Mouse (Mus musculus) megakaryocyte, embryonic 14.5 days (primary cell): ENCODE results near the gene Src. TPM values are rescaled to one million over a fixed set of nuclear protein-coding genes. Genes with fewer than 3 reads are reported as not detected.

ENCODE experiments used
- H3K27me3 ChIP-seq: replicated peaks from 2 replicates; pipeline ENCODE3; 2012; ENCODE audit warnings: inconsistent platforms
- H3K36me3 ChIP-seq: replicated peaks from 2 replicates; pipeline ENCODE3; 2012; ENCODE audit warnings: low read length, inconsistent platforms, mixed read lengths
- H3K4me1 ChIP-seq: 2 replicates; pipeline ENCODE4 v1.6.1; 2012; ENCODE audit warnings: inconsistent platforms
- H3K4me3 ChIP-seq: replicated peaks from 2 replicates; pipeline ENCODE3; 2012; ENCODE audit warnings: moderate library complexity, mild to moderate bottlenecking, inconsistent platforms
- H3K9me3 ChIP-seq: 2 replicates; pipeline ENCODE4 v1.6.1; 2012; ENCODE audit warnings: inconsistent platforms
- FLI1 ChIP-seq: IDR thresholded peaks from 2 replicates; pipeline ENCODE4 v1.6.1; 2012; ENCODE audit warnings: low read length, inconsistent platforms, mixed read lengths
- GATA1 ChIP-seq: IDR thresholded peaks from 3 replicates; pipeline ENCODE4 v1.6.1; 2012; ENCODE audit warnings: mixed read lengths, low read length, inconsistent platforms, borderline replicate concordance
- polyA plus RNA-seq: library from polyadenylated mRNA; stranded (reverse); fragments of >175 nt; gene quantifications from 2 replicates; pipeline ENCODE4 v1.2.3, GENCODE M21; 2012; ENCODE audit warnings: low replicate concordance; ENCODE audit not compliant: insufficient read depth

Src gene
- polyA plus RNA-seq, 1 experiment = 186 TPM

- Histone ChIP-seq H3K27me3 (no peaks in the 10 kb centered on the region), H3K36me3 (peaks cover 94% of the 10 kb centered on the region), H3K4me1 (peaks cover 43% of the 10 kb centered on the region), H3K4me3 (no peak overlapping the region), H3K9me3 (peaks cover 8% of the 10 kb centered on the region)
- TF ChIP-seq FLI1 = no peak
- TF ChIP-seq GATA1 = no peak
Observed at GRCm38 (mm10) chr2:157393549-157393948, 24.7 kb upstream of the Src start.

- H3K4me3 ChIP-seq = no peak overlapping the region
- H3K36me3 ChIP-seq = peaks cover 86% of the 10 kb centered on the region
- H3K4me1 ChIP-seq = peaks cover 45% of the 10 kb centered on the region
- peaks cover 8% of the 10 kb centered on the region for H3K9me3 ChIP-seq
- TF ChIP-seq FLI1 (no peak), GATA1 (no peak)
- no peaks in the 10 kb centered on the region for H3K27me3 ChIP-seq
Observed at GRCm38 (mm10) chr2:157394868-157395267, 23.4 kb upstream of the Src start.

- no peak for TF ChIP-seq FLI1
- no peak for TF ChIP-seq GATA1
- H3K27me3 ChIP-seq = no peaks in the 10 kb centered on the region
- H3K4me3 ChIP-seq = no peak overlapping the region
- H3K36me3 ChIP-seq = peaks cover 81% of the 10 kb centered on the region
- peaks cover 45% of the 10 kb centered on the region for H3K4me1 ChIP-seq
- peaks cover 8% of the 10 kb centered on the region for H3K9me3 ChIP-seq
Observed at GRCm38 (mm10) chr2:157395371-157395770, 22.9 kb upstream of the Src start.

- H3K9me3 ChIP-seq = peaks cover 8% of the 10 kb centered on the region
- peaks cover 39% of the 10 kb centered on the region for H3K4me1 ChIP-seq
- H3K36me3 ChIP-seq = peaks cover 75% of the 10 kb centered on the region
- no peak overlapping the region for H3K4me3 ChIP-seq
- no peaks in the 10 kb centered on the region for H3K27me3 ChIP-seq
- TF ChIP-seq GATA1 = no peak
- TF ChIP-seq FLI1 = no peak
Observed at GRCm38 (mm10) chr2:157395960-157396359, 22.3 kb upstream of the Src start.

GRCm38 (mm10) chr2:157397376-157397775 is 20.9 kb upstream of the Src start:
- Histone ChIP-seq H3K9me3 (peaks cover 8% of the 10 kb centered on the region), H3K27me3 (no peaks in the 10 kb centered on the region), H3K36me3 (peaks cover 62% of the 10 kb centered on the region), H3K4me3 (no peak overlapping the region), H3K4me1 (peaks cover 26% of the 10 kb centered on the region)
- TF ChIP-seq GATA1 (no peak), FLI1 (no peak)

- Histone ChIP-seq H3K4me1 (peaks cover 19% of the 10 kb centered on the region), H3K27me3 (no peaks in the 10 kb centered on the region), H3K9me3 (peaks cover 7% of the 10 kb centered on the region), H3K4me3 (no peak overlapping the region), H3K36me3 (peaks cover 51% of the 10 kb centered on the region)
- TF ChIP-seq GATA1 = no peak
- TF ChIP-seq FLI1 = no peak
Observed at GRCm38 (mm10) chr2:157398539-157398938, 19.7 kb upstream of the Src start.

GRCm38 (mm10) chr2:157399797-157400196 is 18.4 kb upstream of the Src start:
- Histone ChIP-seq H3K36me3 (peaks cover 38% of the 10 kb centered on the region), H3K9me3 (peaks cover 5% of the 10 kb centered on the region), H3K4me1 (peaks cover 23% of the 10 kb centered on the region), H3K4me3 (peak overlapping the region; percentile 8), H3K27me3 (no peaks in the 10 kb centered on the region)
- TF ChIP-seq FLI1 (no peak), GATA1 (no peak)

- no peak for TF ChIP-seq GATA1
- no peak for TF ChIP-seq FLI1
- Histone ChIP-seq H3K4me1 (peaks cover 27% of the 10 kb centered on the region), H3K36me3 (peaks cover 31% of the 10 kb centered on the region), H3K9me3 (peaks cover 5% of the 10 kb centered on the region), H3K27me3 (peaks cover 4% of the 10 kb centered on the region), H3K4me3 (no peak overlapping the region)
Observed at GRCm38 (mm10) chr2:157400491-157400890, 17.8 kb upstream of the Src start.

GRCm38 (mm10) chr2:157401261-157401660 is 17.0 kb upstream of the Src start:
- H3K4me3 ChIP-seq = no peak overlapping the region
- peaks cover 34% of the 10 kb centered on the region for H3K4me1 ChIP-seq
- TF ChIP-seq FLI1 (no peak), GATA1 (no peak)
- H3K36me3 ChIP-seq = peaks cover 24% of the 10 kb centered on the region
- H3K9me3 ChIP-seq = peaks cover 5% of the 10 kb centered on the region
- H3K27me3 ChIP-seq = peaks cover 8% of the 10 kb centered on the region

- Histone ChIP-seq H3K9me3 (no peaks in the 10 kb centered on the region), H3K4me3 (no peak overlapping the region), H3K27me3 (peaks cover 47% of the 10 kb centered on the region), H3K4me1 (peaks cover 66% of the 10 kb centered on the region), H3K36me3 (no peaks in the 10 kb centered on the region)
- TF ChIP-seq FLI1 = no peak
- TF ChIP-seq GATA1 = no peak
Observed at GRCm38 (mm10) chr2:157407596-157407995, 10.6 kb upstream of the Src start.

GRCm38 (mm10) chr2:157409793-157410533 is 8.3 kb upstream of the Src start:
- no peak for TF ChIP-seq GATA1
- no peak for TF ChIP-seq FLI1
- Histone ChIP-seq H3K36me3 (no peaks in the 10 kb centered on the region), H3K9me3 (no peaks in the 10 kb centered on the region), H3K27me3 (peaks cover 50% of the 10 kb centered on the region), H3K4me1 (peaks cover 58% of the 10 kb centered on the region), H3K4me3 (no peak overlapping the region)
